Mouse (Mus musculus): ENCODE results near the gene Slit3. TPM values are rescaled to one million over a fixed set of nuclear protein-coding genes. Genes with fewer than 3 reads are reported as not detected.

Gene Slit3
- polyA plus RNA-seq, 2 experiments = 0.20 to 0.23 TPM

DNA sequence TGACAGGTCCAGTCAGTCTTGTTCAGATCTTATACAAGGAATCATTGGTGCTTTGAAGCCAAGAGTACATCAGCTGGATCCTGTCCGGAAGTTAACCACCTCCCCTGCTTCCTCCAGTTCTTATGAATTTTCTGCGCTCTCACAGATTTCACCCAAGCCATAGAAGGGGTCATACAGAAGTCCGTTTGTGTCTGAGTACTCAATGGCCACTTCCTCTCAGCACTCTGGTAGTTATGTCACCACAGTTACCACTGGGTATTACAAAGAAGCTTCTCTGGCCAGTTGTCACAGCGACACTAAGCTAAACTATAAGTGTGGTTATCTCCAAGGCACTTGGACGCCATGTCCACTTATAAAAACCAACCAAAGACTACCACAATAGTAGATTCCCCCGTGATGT lies 536.6 kb downstream of the Slit3 start:
- ATAC-seq (ENCODE audit: insufficient read depth) (no peak), DNase-seq (ENCODE audit: low read depth in 3 of 3, low spot score in 3 of 3) (no peak)
- no peak overlapping the region for H3K9ac ChIP-seq (replicated peaks)
- H3K4me3 ChIP-seq (ENCODE audit: insufficient read depth in 1 of 2, low read depth in 2 of 2, low read length in 2 of 2) = no peak overlapping the region
- TF ChIP-seq EP300 (IDR thresholded peaks at IDR 0.05; ENCODE audit: low read depth) = no peak
- TF ChIP-seq CTCF (IDR thresholded peaks at IDR 0.05; ENCODE audit: low read depth) = no peak
- H3K9me3 ChIP-seq (ENCODE audit: control insufficient read depth, low read length) = no peaks in the 10 kb centered on the region
- no peaks in the 10 kb centered on the region for H3K27me3 ChIP-seq (ENCODE audit: control insufficient read depth, insufficient read depth, low read length)
- H3K4me2 ChIP-seq (ENCODE audit: low read depth) = no peak overlapping the region
- no peaks in the 10 kb centered on the region for H3K36me3 ChIP-seq (replicated peaks; ENCODE audit: control insufficient read depth, insufficient read depth, low read depth)
- no peak overlapping the region for H3K27ac ChIP-seq
- 44% methylated on average over 6 of the region's 6 CpGs for WGBS (ENCODE audit: insufficient replicate concordance)
- no peaks in the 10 kb centered on the region for H3K4me1 ChIP-seq (replicated peaks; ENCODE audit: control insufficient read depth in 2 of 2, insufficient read depth in 2 of 2, low read length in 1 of 2)

DNA sequence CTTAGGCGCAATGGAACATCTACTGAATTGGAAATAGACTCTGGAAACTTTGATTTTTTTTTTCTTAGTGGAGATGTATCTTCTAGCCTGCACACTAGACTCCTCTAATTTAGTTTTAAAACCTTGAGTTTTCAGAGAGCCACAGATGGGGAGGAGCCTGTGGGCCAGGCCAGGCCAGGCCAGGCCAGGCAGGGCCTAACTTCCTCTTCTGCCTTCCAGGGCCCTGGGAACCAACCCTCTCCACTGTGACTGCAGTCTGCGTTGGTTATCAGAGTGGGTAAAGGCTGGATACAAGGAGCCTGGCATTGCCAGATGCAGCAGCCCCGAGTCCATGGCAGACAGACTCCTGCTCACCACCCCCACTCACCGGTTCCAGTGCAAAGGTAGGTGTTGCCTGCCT lies 539.9 kb downstream of the Slit3 start:
- H3K4me1 ChIP-seq (replicated peaks; ENCODE audit: control insufficient read depth in 2 of 2, insufficient read depth in 2 of 2, low read length in 1 of 2) = no peaks in the 10 kb centered on the region
- DNase-seq (ENCODE audit: low read depth in 3 of 3, low spot score in 3 of 3) (no peak), ATAC-seq (ENCODE audit: insufficient read depth) (no peak)
- 36% methylated on average over 4 of the region's 4 CpGs for WGBS (ENCODE audit: insufficient replicate concordance)
- H3K27me3 ChIP-seq (ENCODE audit: control insufficient read depth, insufficient read depth, low read length) = no peaks in the 10 kb centered on the region
- TF ChIP-seq EP300 (IDR thresholded peaks at IDR 0.05; ENCODE audit: low read depth) (no peak), CTCF (IDR thresholded peaks at IDR 0.05; ENCODE audit: low read depth) (no peak)
- no peaks in the 10 kb centered on the region for H3K9me3 ChIP-seq (ENCODE audit: control insufficient read depth, low read length)
- no peak overlapping the region for H3K9ac ChIP-seq (replicated peaks)
- H3K27ac ChIP-seq = no peak overlapping the region
- H3K36me3 ChIP-seq (replicated peaks; ENCODE audit: control insufficient read depth, insufficient read depth, low read depth) = no peaks in the 10 kb centered on the region
- H3K4me3 ChIP-seq (ENCODE audit: insufficient read depth in 1 of 2, low read depth in 2 of 2, low read length in 2 of 2) = no peak overlapping the region
- H3K4me2 ChIP-seq (ENCODE audit: low read depth) = no peak overlapping the region

DNA sequence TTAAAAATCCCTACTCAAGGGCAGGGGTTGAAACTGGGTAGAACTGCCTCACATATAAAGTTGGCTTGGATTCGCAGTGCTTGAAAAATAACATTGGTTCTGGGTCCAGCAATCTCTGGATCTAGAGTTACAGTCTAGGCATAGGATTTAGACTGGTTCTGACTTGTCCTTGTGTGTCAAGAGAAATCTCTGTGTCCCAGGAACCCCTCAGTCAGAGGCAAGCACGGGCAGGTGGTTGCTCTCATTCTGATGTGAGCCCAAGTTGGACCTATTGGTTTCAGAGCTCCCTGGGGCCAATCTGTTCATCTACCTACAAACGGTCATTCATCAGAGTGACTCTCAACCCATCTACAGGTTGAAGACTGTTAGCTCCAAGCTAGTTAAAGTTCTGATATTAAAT lies 541.9 kb downstream of the Slit3 start:
- H3K9ac ChIP-seq (replicated peaks) = no peak overlapping the region
- H3K27ac ChIP-seq = no peak overlapping the region
- no peak overlapping the region for H3K4me3 ChIP-seq (ENCODE audit: insufficient read depth in 1 of 2, low read depth in 2 of 2, low read length in 2 of 2)
- H3K4me2 ChIP-seq (ENCODE audit: low read depth) = no peak overlapping the region
- H3K27me3 ChIP-seq (ENCODE audit: control insufficient read depth, insufficient read depth, low read length) = no peaks in the 10 kb centered on the region
- no peaks in the 10 kb centered on the region for H3K4me1 ChIP-seq (replicated peaks; ENCODE audit: control insufficient read depth in 2 of 2, insufficient read depth in 2 of 2, low read length in 1 of 2)
- ATAC-seq (ENCODE audit: insufficient read depth) (no peak), DNase-seq (ENCODE audit: low read depth in 3 of 3, low spot score in 3 of 3) (no peak)
- 54% methylated on average over 3 of the region's 3 CpGs for WGBS (ENCODE audit: insufficient replicate concordance)
- TF ChIP-seq EP300 (IDR thresholded peaks at IDR 0.05; ENCODE audit: low read depth) (no peak), CTCF (IDR thresholded peaks at IDR 0.05; ENCODE audit: low read depth) (no peak)
- H3K9me3 ChIP-seq (ENCODE audit: control insufficient read depth, low read length) = no peaks in the 10 kb centered on the region
- H3K36me3 ChIP-seq (replicated peaks; ENCODE audit: control insufficient read depth, insufficient read depth, low read depth) = no peaks in the 10 kb centered on the region

DNA sequence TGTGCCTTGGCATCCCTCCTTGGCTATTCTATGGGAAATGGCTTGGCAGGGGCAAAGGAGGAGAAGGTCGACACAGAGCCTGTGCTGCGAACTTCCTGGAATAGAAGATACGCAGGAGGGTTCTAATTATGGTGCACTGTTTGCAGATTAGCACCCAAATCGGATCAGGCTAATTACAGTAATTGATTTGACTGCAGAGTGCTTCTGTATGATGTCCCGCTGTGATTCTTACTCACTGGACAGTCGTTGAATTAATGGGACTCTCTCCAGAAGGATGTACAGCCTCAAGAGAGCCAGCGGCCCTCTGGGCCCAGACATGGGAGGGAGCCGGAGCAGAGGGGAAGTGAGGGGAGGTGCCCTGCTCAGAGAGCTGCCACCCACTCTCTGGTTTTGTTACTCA lies 542.6 kb downstream of the Slit3 start:
- WGBS (ENCODE audit: insufficient replicate concordance) = 59% methylated on average over 8 of the region's 8 CpGs

DNA sequence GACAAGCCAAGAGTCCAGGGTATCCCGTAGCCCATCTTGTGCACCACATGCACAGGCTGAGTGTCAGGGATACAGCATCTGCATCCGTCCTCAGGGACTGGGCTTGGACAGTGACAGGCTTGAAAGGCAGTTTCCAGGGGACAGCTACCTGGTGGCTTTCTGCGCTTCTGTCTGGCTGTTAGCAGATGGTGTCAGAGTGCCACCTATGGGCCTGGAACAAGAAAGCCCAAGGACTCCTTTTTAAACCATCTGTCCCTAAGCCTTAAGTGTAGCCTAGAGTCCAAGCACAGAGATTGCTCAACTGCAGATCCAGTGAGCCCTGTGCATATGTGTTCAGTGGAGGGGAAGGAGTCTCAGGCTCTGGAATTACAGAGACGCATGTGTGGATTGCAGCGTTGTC lies 544.0 kb downstream of the Slit3 start:
- no peak overlapping the region for H3K4me2 ChIP-seq (ENCODE audit: low read depth)
- H3K27ac ChIP-seq = no peak overlapping the region
- no peak overlapping the region for H3K9ac ChIP-seq (replicated peaks)
- no peaks in the 10 kb centered on the region for H3K36me3 ChIP-seq (replicated peaks; ENCODE audit: control insufficient read depth, insufficient read depth, low read depth)
- H3K27me3 ChIP-seq (ENCODE audit: control insufficient read depth, insufficient read depth, low read length) = no peaks in the 10 kb centered on the region
- ATAC-seq (ENCODE audit: insufficient read depth) (no peak), DNase-seq (ENCODE audit: low read depth in 3 of 3, low spot score in 3 of 3) (peak in 1 of 3 experiments; percentile 3)
- no peaks in the 10 kb centered on the region for H3K4me1 ChIP-seq (replicated peaks; ENCODE audit: control insufficient read depth in 2 of 2, insufficient read depth in 2 of 2, low read length in 1 of 2)
- whole genome bisulfite sequencing (ENCODE audit: insufficient replicate concordance) = 47% methylated on average over 5 of the region's 5 CpGs
- peak; percentile 57 for TF ChIP-seq CTCF (IDR thresholded peaks at IDR 0.05; ENCODE audit: low read depth)
- TF ChIP-seq EP300 (IDR thresholded peaks at IDR 0.05; ENCODE audit: low read depth) = no peak
- no peaks in the 10 kb centered on the region for H3K9me3 ChIP-seq (ENCODE audit: control insufficient read depth, low read length)
- no peak overlapping the region for H3K4me3 ChIP-seq (ENCODE audit: insufficient read depth in 1 of 2, low read depth in 2 of 2, low read length in 2 of 2)

More for the DNA sequence above, 542.6 kb downstream of the Slit3 start:
- no peak for TF ChIP-seq EP300 (IDR thresholded peaks at IDR 0.05; ENCODE audit: low read depth)
- H3K9ac ChIP-seq (replicated peaks) = no peak overlapping the region
- DNase-seq (ENCODE audit: low read depth in 3 of 3, low spot score in 3 of 3) (no peak), ATAC-seq (ENCODE audit: insufficient read depth) (no peak)
- H3K27ac ChIP-seq = no peak overlapping the region
- H3K4me1 ChIP-seq (replicated peaks; ENCODE audit: control insufficient read depth in 2 of 2, insufficient read depth in 2 of 2, low read length in 1 of 2) = no peaks in the 10 kb centered on the region
- H3K4me2 ChIP-seq (ENCODE audit: low read depth) = no peak overlapping the region
- H3K4me3 ChIP-seq (ENCODE audit: insufficient read depth in 1 of 2, low read depth in 2 of 2, low read length in 2 of 2) = no peak overlapping the region
- H3K36me3 ChIP-seq (replicated peaks; ENCODE audit: control insufficient read depth, insufficient read depth, low read depth) = no peaks in the 10 kb centered on the region
- no peaks in the 10 kb centered on the region for H3K27me3 ChIP-seq (ENCODE audit: control insufficient read depth, insufficient read depth, low read length)
- H3K9me3 ChIP-seq (ENCODE audit: control insufficient read depth, low read length) = no peaks in the 10 kb centered on the region

All from liver, embryonic 14.5 days (tissue).